8 mouse cellular contexts compared by ENCODE assay signal in genomic region chr8:22302896-22303306, GRCm38 (mm10). TPM values are rescaled to one million over a fixed set of nuclear protein-coding genes. Genes with fewer than 3 reads are reported as not detected.
DNase-seq lines count a peak whose midpoint lies in the region; ATAC-seq and TF ChIP-seq lines count a peak whose summit lies in the region.

No protein-coding gene starts in this region.

- no peak overlapping the region for H3K27ac ChIP-seq in gastrocnemius, adult 2 months
- H3K27ac ChIP-seq in embryonic facial prominence, embryonic 12.5 days = no peak overlapping the region
- no peak overlapping the region for H3K27ac ChIP-seq in intestine, postnatal 0 days (ENCODE audit: low read depth, low read length)

- H3K9ac ChIP-seq in embryonic facial prominence, embryonic 12.5 days = no peak overlapping the region
- no peak overlapping the region for H3K9ac ChIP-seq in intestine, postnatal 0 days (ENCODE audit: low read depth, low read length)

- 20% methylated on average over 7 of the region's 7 CpGs for WGBS in embryonic facial prominence, embryonic 12.5 days
- 20% methylated on average over 7 of the region's 7 CpGs for WGBS in intestine, postnatal 0 days
- WGBS in lung, adult 2 months = 24% methylated on average over 7 of the region's 7 CpGs

- no peaks in the 10 kb centered on the region for H3K27me3 ChIP-seq in embryonic facial prominence, embryonic 12.5 days
- no peaks in the 10 kb centered on the region for H3K27me3 ChIP-seq in intestine, postnatal 0 days (replicated peaks; ENCODE audit: control insufficient read depth, insufficient read depth, low read length)

- no peak for DNase-seq in gastrocnemius, adult 2 months
- DNase-seq in gastrocnemius, postnatal 36 days = no peak
- DNase-seq in lung, adult 2 months = peak; percentile 14
- peak; percentile 44 for DNase-seq in retina, embryonic 14.5 days (ENCODE audit: low spot score)
- no peak for DNase-seq in spleen, adult 18-20 months
- no peak for DNase-seq in gastrocnemius, postnatal 14 days

- no peaks in the 10 kb centered on the region for H3K36me3 ChIP-seq in embryonic facial prominence, embryonic 12.5 days
- no peaks in the 10 kb centered on the region for H3K36me3 ChIP-seq in intestine, postnatal 0 days (ENCODE audit: control insufficient read depth, insufficient read depth)

- no peak for TF ChIP-seq POLR2A in lung, adult 2 months (IDR thresholded peaks at IDR 0.05; ENCODE audit: borderline replicate concordance, extremely low read depth, low read depth, low read length)

- intact Hi-C loops in gastrocnemius, adult 2 months (cut with DNase I) = loop anchor here (10.0 kb wide), 1 partner anchor 108 kb away; the partner anchor contains the start of gene Vps36
- intact Hi-C loops in gastrocnemius, postnatal 36 days (cut with DNase I) = no loop called here
- intact Hi-C loops in gastrocnemius, postnatal 14 days (cut with DNase I; ENCODE audit: low total_unique reads) = no loop called here

- no peak for ATAC-seq in embryonic facial prominence, embryonic 12.5 days (ENCODE audit: insufficient number of reproducible peaks, insufficient read depth, low FRiP score, low TSS enrichment)
- no peak for ATAC-seq in intestine, postnatal 0 days

- no peaks in the 10 kb centered on the region for H3K4me1 ChIP-seq in embryonic facial prominence, embryonic 12.5 days
- H3K4me1 ChIP-seq in intestine, postnatal 0 days (replicated peaks; ENCODE audit: control insufficient read depth, insufficient read depth, low read length) = no peaks in the 10 kb centered on the region
- no peaks in the 10 kb centered on the region for H3K4me1 ChIP-seq in lung, adult 2 months (ENCODE audit: control insufficient read depth, insufficient read depth, low read length)

- peak overlapping the region; percentile 29 for H3K4me2 ChIP-seq in embryonic facial prominence, embryonic 12.5 days (replicated peaks)
- H3K4me2 ChIP-seq in intestine, postnatal 0 days (replicated peaks; ENCODE audit: low read depth) = peak overlapping the region; percentile 54

- no peaks in the 10 kb centered on the region for H3K9me3 ChIP-seq in embryonic facial prominence, embryonic 12.5 days
- no peaks in the 10 kb centered on the region for H3K9me3 ChIP-seq in intestine, postnatal 0 days (ENCODE audit: control insufficient read depth)

- no peak for TF ChIP-seq CTCF in gastrocnemius, adult 2 months (IDR thresholded peaks at IDR 0.05)
- no peak for TF ChIP-seq CTCF in intestine, postnatal 0 days (IDR thresholded peaks at IDR 0.05; ENCODE audit: low read depth)
- no peak for TF ChIP-seq CTCF in lung, adult 2 months (IDR thresholded peaks at IDR 0.05; ENCODE audit: insufficient read depth, low read length)

- H3K4me3 ChIP-seq in gastrocnemius, adult 2 months = peak overlapping the region; percentile 5; the same call in 1 of the 2 replicates
- no peak overlapping the region for H3K4me3 ChIP-seq in embryonic facial prominence, embryonic 12.5 days
- H3K4me3 ChIP-seq in intestine, postnatal 0 days (ENCODE audit: low read depth, low read length) = no peak overlapping the region
- H3K4me3 ChIP-seq in lung, adult 2 months (replicated peaks; ENCODE audit: extremely low read depth, low read depth, low read length) = no peak overlapping the region

RNA-seq across cellular contexts. Expression of gene Tpte, which starts 19.7 kb away (rescaled TPM):
- not detected for total RNA-seq in gastrocnemius, adult 2 months (2021)
- total RNA-seq in gastrocnemius, postnatal 36 days (2021) = not detected
- not detected in 2 replicates for polyA plus RNA-seq in embryonic facial prominence, embryonic 12.5 days (2016; fragmentation: Nextera tagmentation; extraction: Ambion mirVana)
- 0.04 and 0.05 TPM in 2 replicates for polyA plus RNA-seq in intestine, postnatal 0 days (2015; fragmentation: Nextera tagmentation; extraction: Ambion mirVana)
- polyA plus RNA-seq in lung, adult 2 months (2012; rRNA removed) = not detected in 2 replicates
- total RNA-seq in gastrocnemius, postnatal 14 days (2021) = not detected

Comparison
In these comparisons a context has a peak if more than half of its experiments do, and no peak if none do; other contexts are left out.
1. DNase-seq: peak in lung, adult 2 months (single experiment) and retina, embryonic 14.5 days (single experiment); none in gastrocnemius, adult 2 months (single experiment), gastrocnemius, postnatal 36 days (0 of 2), spleen, adult 18-20 months (0 of 2) and gastrocnemius, postnatal 14 days (single experiment).